Mouse (Mus musculus) cortical plate, adult 2 months (tissue): ENCODE data around the gene Cnot1.

Experiments used
- CTCF ChIP-seq: fragments of 200-500 bp; IDR thresholded peaks from 2 replicates; pipeline ENCODE4 v1.5.1; 2011; ENCODE audit warnings: mild to moderate bottlenecking, control low read depth, low read length; ENCODE audit not compliant: insufficient read depth; ENCODE audit errors: extremely low read depth
- POLR2A ChIP-seq: fragments of 200-500 bp; IDR thresholded peaks from 2 replicates; pipeline ENCODE4 v1.6.1; 2011; ENCODE audit warnings: mild to moderate bottlenecking, low read length, control low read depth; ENCODE audit not compliant: insufficient read depth; ENCODE audit errors: extremely low read depth

DNA sequence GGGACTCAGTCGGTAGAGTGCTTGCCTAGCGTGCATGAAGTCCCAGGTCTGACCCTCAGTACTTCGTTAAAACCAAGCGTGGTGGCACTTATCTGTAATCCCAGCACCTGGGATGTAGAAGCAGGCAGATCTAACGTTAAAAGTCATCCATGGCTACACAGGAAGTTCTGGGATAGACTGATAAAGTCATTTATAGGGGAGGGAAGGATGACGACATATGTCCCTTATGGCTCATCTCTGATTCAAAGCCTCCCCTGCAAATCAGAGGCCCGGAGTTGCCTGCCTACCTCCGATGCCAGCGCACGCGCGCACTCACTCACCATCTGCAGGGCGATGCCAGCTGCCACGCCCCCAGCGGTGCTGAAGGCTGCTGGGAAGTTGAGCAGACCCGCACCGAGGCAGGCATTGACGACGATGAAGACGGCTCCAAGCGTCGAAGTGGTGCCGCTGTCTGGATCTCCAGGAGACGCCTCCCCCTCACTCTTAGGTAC is 40.8 kb upstream of the Cnot1 start:
- TF ChIP-seq POLR2A (no peak), CTCF (no peak)
